Mouse (Mus musculus): Measurements from ENCODE around the gene Gm10324. TPM values are rescaled to one million over a fixed set of nuclear protein-coding genes. Genes with fewer than 3 reads are reported as not detected.

Gene Gm10324
- polyA plus RNA-seq (2014; fragmentation: Illumina TruSeq; extraction: RNeasy Lipid Tissue Mini Kit (QIAGEN cat#74804); ENCODE audit: low read depth, low replicate concordance): not detected

DNA sequence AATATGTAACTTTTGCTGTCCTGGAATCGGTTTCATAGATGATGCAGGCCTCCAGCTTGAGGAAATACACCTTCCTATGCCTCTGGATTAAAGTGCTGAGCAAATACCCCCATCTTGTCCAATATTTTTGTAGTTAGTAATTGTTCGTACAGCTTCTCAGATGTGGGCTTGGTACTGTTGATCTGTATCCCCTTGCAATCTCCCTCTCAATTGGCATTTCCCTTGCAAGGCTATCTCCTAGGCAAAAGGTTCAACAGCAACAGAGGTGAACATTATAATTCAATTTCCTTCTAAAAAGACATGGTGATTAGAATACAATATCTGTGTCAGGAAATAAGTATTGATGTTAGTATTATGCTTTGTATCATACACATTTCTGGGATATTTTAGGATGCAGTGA, at the start of gene Gm10324:
Gene Gm10324 (plus strand): TSS at position 301 of the 400 bp plus-strand sequence.

Other genes starting within 250 kb of the Gm10324 start
- gene Gm10772, start 108.0 kb downstream of the Gm10324 start, polyA plus RNA-seq (2014; fragmentation: Illumina TruSeq; extraction: RNeasy Lipid Tissue Mini Kit (QIAGEN cat#74804); ENCODE audit: low read depth, low replicate concordance): not detected